26 mouse cellular contexts compared by ENCODE assay signal in genomic region chr3:138875282-138875681, GRCm38 (mm10).
DNase-seq lines count a peak whose midpoint lies in the region; ATAC-seq and TF ChIP-seq lines count a peak whose summit lies in the region.
"Had no signal": no experiment of that assay in that cellular context is flagged by ENCODE, and none has a peak within 500 bp of the region (broad histone marks: within the 10 kb centered on the region; RNA-seq: fewer than 3 reads in every experiment).

No protein-coding gene starts in this region.

- no peak overlapping the region for H3K9ac ChIP-seq in forebrain, embryonic 12.5 days
- H3K9ac ChIP-seq in forebrain, embryonic 16.5 days (replicated peaks; ENCODE audit: low read depth, low read length), result no peak overlapping the region
- H3K9ac ChIP-seq: embryonic facial prominence, embryonic 13.5 days; forebrain, postnatal 0 days; heart, embryonic 13.5 days; hindbrain, embryonic 12.5 days; limb, embryonic 15.5 days; liver, embryonic 14.5 days had no signal

- H3K9me3 ChIP-seq in forebrain, embryonic 12.5 days, result no peaks in the 10 kb centered on the region
- H3K9me3 ChIP-seq in forebrain, embryonic 16.5 days (ENCODE audit: control insufficient read depth, low read length), result no peaks in the 10 kb centered on the region
- H3K9me3 ChIP-seq: embryonic facial prominence, embryonic 13.5 days; G1E; heart, embryonic 13.5 days; hindbrain, embryonic 12.5 days; limb, embryonic 15.5 days had no signal

- intact Hi-C loops in left cerebral cortex, adult 2 months (cut with DNase I), result no loop called here

- 97% methylated on average over 7 of the region's 7 CpGs for WGBS in forebrain, embryonic 12.5 days
- WGBS in forebrain, embryonic 16.5 days, result 93% methylated on average over 7 of the region's 7 CpGs

- H3K4me1 ChIP-seq in forebrain, embryonic 12.5 days, result peaks cover 9% of the 10 kb centered on the region
- peaks cover 10% of the 10 kb centered on the region for H3K4me1 ChIP-seq in forebrain, embryonic 16.5 days (replicated peaks; ENCODE audit: control insufficient read depth, insufficient read depth, low read length)
- H3K4me1 ChIP-seq: heart, embryonic 13.5 days had no signal

- H3K4me3 ChIP-seq in forebrain, embryonic 12.5 days (replicated peaks), result no peak overlapping the region
- H3K4me3 ChIP-seq in forebrain, embryonic 16.5 days (replicated peaks; ENCODE audit: low read length), result no peak overlapping the region
- no peak overlapping the region for H3K4me3 ChIP-seq in left cerebral cortex, adult 2 months
- H3K4me3 ChIP-seq: embryonic facial prominence, embryonic 13.5 days; heart, embryonic 13.5 days; hindbrain, embryonic 12.5 days; limb, embryonic 15.5 days had no signal

- DNase-seq in cerebellum, adult 9-11 months, result peak; percentile 56
- DNase-seq in cerebellum, postnatal 4 days (ENCODE audit: low spot score in 2 of 2), result no peak
- DNase-seq in left cerebral cortex, adult 2 months (ENCODE audit: extremely low spot score in 1 of 2, low spot score in 2 of 2), result no peak
- no peak for DNase-seq in left cerebral cortex, adult 18-20 months (ENCODE audit: low spot score in 2 of 2)
- DNase-seq: adrenal gland, postnatal 25 days; B cell, adult 2 months; forebrain, postnatal 0 days; gastrocnemius, postnatal 14 days; heart, adult 18-20 months; heart, postnatal 14 days; kidney, adult 9 months; kidney, postnatal 14 days; layer of hippocampus, postnatal 36 days; lung, postnatal 36 days; midbrain, embryonic 14.5 days had no signal

- H3K36me3 ChIP-seq in forebrain, embryonic 12.5 days (replicated peaks), result peaks cover 4% of the 10 kb centered on the region; the same call in 1 of the 2 replicates
- H3K36me3 ChIP-seq in forebrain, embryonic 16.5 days (ENCODE audit: control insufficient read depth, insufficient read depth), result 0 out of 2 replicates have a peak, but pooled peaks cover 3% of the 10 kb centered on the region
- H3K36me3 ChIP-seq: embryonic facial prominence, embryonic 13.5 days; G1E; limb, embryonic 15.5 days had no signal

- H3K4me2 ChIP-seq in forebrain, embryonic 12.5 days, result no peak overlapping the region
- no peak overlapping the region for H3K4me2 ChIP-seq in forebrain, embryonic 16.5 days (ENCODE audit: low read length)
- H3K4me2 ChIP-seq: embryonic facial prominence, embryonic 13.5 days; heart, embryonic 13.5 days; hindbrain, embryonic 12.5 days; limb, embryonic 15.5 days had no signal

- no peak overlapping the region for H3K27ac ChIP-seq in forebrain, embryonic 12.5 days
- H3K27ac ChIP-seq in forebrain, embryonic 16.5 days (ENCODE audit: low read length), result no peak overlapping the region
- H3K27ac ChIP-seq in left cerebral cortex, adult 2 months, result peak overlapping the region; percentile 40; the same call in 1 of the 2 replicates
- H3K27ac ChIP-seq: embryonic facial prominence, embryonic 13.5 days; heart, embryonic 13.5 days; hindbrain, embryonic 12.5 days; limb, embryonic 15.5 days; liver, embryonic 14.5 days had no signal

- ATAC-seq in forebrain, embryonic 12.5 days (ENCODE audit: low FRiP score), result 0 out of 2 replicates have a peak, but pooled peaks have one; percentile 27
- ATAC-seq in forebrain, embryonic 16.5 days, result no peak
- ATAC-seq: forebrain, postnatal 0 days; intestine, embryonic 16.5 days; Patski had no signal

- TF ChIP-seq CTCF in left cerebral cortex, adult 2 months (IDR thresholded peaks at IDR 0.05), result no peak

- H3K27me3 ChIP-seq in forebrain, embryonic 12.5 days, result no peaks in the 10 kb centered on the region
- no peaks in the 10 kb centered on the region for H3K27me3 ChIP-seq in forebrain, embryonic 16.5 days (replicated peaks; ENCODE audit: control insufficient read depth, insufficient read depth, low read length)
- H3K27me3 ChIP-seq: CH12.LX; embryonic facial prominence, embryonic 13.5 days; heart, embryonic 13.5 days; hindbrain, embryonic 12.5 days; limb, embryonic 15.5 days; Patski had no signal
